Mouse (Mus musculus) spleen, postnatal 4 days (tissue): ENCODE results near the gene Gatd1.
"Not testable (repeated sequence)": the region's sequence is repeated elsewhere in the genome, so short reads cannot be mapped to it uniquely, and the experiment has no call there.

Experiments
- DNase-seq, 2 experiments: peaks; one replicate each; pipeline ENCODE4 v3.0.0; 2022; ENCODE audit warnings: low spot score in 2 of 2

The Gatd1 gene

DNA sequence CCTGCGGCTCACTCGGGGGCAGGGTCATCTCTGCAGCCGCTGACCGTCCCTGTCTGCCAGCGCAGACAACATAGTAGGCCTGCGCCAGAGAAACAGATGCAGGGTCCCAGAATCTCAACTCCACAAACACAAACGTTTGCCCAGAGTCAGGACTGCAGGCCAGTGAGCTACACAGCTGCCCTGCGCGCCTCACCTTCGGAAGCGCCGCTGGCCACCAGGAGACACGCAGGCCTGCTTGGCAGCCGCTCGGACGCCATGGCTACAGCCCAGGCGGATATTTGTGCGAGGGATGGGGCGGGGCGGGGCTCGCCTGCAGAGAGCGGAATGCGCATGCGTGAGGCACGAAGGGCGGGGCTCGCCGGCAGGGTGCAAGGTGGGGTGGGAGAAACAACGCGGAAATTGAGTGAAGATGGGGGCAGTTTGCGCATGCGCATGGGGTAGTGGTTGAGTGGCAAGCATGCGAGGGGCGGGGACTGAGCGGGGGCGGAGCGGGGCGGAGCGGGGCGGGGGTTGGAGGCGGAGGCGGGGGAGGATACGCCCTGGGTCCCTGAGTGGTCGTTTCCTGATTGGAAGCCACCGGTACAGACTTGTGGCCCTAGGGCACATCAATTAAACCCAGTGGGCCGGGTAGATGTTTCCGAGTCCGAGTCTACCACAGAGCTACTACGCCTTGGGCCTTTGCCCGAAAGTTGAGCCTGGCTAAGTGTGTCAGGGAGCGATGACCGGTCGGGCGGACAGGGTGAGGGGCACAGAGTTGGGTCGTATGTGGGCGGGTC lies at the start of gene Gatd1:
TSS of gene Gatd1 (minus strand) at position 328 of the 776 bp plus-strand sequence.
- DNase-seq: peak; percentile 100

DNA sequence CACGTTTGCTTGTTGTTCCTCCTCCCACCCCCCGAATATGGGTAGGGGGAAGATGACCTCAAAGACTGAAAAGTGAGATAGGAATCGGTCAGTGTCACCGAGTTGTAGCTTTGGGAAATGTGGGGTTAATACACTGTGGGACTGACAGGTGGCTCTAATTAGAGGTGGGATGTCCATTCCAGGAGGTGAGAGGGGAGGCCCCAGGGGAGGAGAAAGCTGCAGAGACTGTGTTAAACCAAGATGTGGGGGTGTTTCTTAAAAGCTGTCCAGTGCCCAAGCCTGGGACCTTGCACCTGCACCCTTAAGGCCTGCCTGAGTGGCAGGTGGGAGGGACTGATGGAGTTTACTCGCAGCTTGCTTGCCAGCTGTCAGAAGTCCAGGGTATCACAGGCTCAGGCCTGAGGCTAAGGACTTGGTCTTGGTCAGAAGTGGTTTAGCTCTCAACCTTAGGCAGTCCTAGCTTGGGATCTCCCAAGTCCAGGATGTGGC lies 48.4 kb upstream of the Gatd1 start:
- DNase-seq: no peak

DNA sequence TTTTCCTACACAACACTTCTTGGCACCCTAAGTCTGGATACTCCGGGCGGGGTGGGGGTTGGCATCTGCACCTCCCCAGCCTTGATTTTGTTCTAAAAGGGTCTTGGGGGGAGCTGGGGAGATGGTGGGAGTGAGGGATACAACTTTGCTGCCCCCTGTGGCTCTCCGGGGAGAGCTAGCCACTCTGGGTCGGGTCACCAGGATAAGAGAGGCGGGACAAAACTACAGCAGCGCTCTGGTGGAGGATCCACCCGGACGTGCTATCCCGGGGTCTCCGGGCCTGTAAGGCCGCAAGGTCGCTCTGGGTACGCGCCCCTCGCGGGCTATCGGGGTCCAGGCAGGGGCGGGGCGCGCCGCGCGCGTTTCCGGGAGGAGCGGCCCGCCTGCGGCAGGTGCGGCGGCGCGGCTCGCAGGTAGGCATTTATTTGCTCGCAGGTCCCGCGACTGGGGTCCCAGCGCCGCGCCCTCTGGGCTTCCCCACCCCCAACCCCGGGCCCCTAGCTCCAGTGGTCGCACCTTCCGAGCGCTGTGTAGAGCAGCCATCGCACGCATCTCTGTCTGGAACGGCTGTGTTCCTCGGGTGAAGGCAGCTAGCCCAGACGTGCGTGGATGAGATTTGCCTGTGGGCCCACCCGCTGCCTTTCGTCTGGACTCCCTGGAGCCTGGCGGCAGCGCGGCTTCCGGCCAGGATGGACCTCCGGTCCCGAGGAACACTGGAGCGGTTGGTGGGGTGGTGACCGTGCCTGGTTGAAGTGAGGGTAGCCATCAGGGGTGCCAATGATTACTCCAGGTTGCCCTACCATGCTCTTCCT lies 47.8 kb upstream of the Gatd1 start:
- peak in 1 of 2 experiments; percentile 66 for DNase-seq

DNA sequence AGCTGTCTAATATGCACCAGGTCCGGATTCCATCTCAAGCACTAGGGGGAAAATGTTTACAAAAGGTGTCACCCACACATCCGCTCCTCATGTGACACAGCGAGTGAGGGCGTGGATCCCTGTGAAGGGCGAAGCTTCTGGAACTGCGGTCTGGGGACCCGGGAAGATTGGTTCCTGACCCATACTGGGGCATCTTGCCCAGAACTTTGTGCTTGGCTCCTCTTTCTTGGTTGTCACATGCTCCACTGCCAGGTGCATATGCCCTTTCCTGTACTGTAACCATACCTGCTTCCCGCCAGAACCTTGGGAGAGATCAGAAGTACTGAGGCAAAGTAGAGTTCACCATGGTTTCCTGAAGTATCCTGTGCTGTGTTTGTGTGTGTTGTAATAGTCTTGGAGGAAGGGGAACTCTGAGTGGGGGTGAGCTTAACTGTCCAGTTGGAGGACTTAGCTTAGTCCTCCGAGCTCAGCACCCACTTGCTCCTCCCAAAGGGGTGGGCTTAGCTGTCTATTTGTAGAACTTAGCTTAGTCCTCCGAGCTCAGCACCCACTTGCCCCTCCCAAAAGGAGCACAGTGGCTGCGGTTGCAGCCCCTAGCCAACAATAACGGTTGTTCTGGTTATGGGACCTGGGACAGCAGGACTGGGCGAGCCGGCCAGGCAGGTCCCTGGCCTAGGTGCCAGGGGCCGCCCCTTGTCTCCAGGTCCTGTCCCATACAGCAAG lies 46.6 kb upstream of the Gatd1 start, which contains the start of gene Cracr2b:
TSS of gene Cracr2b (plus strand) at position 704 of the 723 bp plus-strand sequence.
- no peak for DNase-seq

DNA sequence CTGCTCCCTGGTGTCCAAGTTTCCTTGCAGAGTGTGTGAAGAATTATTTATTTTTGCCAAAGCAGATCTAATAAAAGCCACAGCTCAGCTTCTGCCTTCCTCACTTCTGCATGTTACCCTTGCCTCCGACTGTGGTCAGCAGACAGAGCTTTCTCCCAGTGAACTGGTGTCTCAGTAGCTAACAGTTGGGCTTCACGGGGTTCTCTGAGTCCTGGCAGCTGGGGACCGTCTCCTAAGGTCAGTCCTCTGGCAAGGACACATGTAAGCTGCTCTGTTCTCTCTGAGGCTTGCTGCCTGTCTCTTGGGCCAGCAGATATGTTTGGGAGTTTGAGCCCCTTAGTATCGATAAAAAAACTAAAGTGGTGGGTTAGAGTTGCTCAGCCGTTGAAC lies 46.1 kb upstream of the Gatd1 start:
- no peak for DNase-seq

DNA sequence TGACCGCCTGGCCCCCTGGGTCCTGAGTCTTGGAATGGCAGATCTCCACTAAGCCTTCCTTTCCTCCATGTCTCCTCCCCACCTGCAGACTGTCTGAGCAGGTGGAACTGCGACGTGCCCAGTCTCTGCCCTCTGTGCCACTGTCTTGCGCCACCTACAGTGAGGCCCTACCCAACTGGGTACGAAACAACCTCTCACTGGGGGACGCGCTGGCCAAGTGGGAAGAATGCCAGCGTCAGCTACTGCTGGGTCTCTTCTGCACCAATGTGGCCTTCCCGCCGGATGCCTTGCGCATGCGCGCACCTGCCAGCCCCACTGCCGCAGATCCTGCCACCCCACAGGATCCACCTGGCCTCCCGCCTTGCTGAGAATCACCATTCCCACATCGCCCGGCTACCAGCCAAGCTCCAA lies 45.4 kb upstream of the Gatd1 start:
- no peak for DNase-seq

DNA sequence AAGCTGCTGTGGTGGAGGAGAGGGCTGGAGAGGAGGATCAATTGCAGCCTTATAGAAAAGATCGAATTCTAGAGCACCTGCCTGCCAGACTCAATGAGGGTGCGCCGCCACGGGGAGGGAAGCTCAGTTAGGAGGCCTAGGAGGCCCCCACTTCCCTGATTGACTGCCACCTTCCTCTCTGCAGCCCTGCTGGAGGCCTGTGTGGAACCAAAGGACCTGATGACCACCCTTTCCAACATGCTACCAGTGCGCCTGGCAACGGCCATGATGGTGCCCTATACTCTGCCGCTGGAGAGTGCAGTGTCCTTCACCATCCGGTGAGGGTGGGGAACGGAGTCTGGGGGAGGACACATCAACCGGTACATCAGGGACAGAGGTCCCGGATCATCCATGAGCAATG lies 44.7 kb upstream of the Gatd1 start:
- DNase-seq: no peak

DNA sequence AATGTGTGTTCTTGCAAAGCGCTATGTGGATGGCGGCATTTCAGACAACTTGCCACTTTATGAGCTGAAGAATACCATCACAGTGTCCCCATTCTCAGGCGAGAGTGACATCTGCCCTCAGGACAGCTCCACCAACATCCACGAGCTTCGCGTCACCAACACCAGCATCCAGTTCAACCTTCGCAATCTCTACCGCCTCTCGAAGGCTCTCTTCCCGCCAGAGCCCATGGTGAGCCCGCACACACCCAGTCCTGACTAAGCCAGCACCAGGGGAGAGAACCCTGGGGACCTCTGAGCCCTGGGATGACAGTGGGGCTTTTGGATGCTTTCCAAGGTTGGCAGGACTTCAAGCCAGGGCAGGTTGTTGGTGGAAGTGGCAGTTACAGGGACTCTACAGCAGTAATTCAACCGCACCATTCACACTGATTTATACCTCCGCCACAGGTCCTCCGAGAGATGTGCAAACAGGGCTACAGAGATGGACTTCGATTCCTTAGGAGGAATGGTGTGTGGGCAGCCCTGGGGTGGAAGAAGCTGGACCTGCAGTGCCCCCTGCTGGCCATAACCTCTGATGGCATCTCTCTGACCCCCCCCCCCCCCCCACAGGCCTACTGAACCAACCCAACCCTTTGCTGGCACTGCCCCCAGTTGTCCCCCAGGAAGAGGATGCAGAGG lies 44.2 kb upstream of the Gatd1 start:
- peak; percentile 63 to 87 for DNase-seq

DNA sequence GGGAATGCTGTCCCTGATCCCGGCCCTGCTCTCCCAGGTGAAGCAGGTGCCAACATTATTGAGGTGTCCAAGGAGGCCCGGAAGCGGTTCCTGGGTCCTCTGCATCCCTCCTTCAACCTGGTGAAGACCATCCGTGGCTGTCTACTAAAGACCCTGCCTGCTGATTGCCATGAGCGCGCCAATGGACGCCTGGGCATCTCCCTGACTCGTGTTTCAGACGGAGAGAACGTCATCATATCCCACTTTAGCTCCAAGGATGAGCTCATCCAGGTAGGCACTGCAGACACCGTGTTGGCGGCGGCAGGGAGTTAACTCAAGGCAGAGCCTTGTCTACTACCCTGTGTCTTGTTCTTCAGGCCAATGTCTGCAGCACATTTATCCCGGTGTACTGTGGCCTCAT lies 43.3 kb upstream of the Gatd1 start:
- no peak for DNase-seq

DNA sequence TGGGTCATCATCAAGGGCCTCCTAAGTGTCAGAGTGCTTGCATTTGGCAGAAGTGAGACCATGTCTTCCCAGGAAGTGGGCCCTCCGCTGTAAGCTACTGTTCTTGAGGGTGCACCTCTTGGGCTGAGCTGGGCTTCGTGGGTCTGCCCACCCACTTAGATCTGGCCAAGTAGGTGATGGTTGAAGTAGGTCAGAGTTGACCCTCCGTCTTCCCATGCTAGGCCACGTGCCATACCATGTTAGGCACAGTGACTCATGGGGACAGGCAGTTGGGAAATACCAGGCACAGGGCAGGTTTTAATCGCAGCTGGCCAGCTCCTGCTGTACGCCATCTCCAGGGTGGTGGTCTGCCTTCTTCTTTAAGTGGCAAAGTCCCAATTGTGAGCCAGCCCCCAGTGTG lies 42.8 kb upstream of the Gatd1 start:
- no peak for DNase-seq

DNA sequence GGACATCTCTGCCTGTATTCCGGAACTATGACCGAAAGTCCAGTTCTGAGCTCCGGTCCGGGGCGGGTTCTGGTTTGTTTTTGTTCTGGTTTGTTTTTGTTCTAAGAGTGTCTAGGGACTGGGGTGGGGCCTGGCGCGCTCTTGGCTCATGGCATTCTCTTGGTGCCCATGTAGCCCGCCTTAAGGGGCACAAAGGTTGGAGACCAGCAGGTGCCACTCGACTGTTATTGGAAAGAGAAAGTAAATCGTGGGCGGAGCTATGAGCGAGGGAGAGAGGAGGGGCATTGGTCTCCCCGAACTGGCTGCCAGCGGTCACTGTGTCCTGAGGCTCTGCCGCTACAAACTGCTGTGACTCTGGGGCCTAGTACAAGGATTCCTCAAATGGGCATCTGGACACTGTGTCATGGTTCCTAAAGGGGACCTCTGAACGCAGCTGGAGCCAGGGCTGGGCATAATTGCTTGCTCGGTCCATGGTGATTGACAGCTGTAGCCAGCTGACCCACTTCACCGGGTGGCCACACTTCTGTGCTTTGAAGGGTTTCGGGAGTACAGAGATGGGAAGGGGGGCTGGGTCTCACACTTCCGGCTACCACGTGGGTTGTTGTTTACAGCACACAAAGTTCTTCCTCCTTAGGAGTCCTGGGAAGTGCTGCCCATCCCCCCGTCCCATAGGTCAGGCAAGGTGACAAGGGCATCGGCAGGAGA lies 41.8 kb upstream of the Gatd1 start:
- DNase-seq: peak; percentile 68 to 82

DNA sequence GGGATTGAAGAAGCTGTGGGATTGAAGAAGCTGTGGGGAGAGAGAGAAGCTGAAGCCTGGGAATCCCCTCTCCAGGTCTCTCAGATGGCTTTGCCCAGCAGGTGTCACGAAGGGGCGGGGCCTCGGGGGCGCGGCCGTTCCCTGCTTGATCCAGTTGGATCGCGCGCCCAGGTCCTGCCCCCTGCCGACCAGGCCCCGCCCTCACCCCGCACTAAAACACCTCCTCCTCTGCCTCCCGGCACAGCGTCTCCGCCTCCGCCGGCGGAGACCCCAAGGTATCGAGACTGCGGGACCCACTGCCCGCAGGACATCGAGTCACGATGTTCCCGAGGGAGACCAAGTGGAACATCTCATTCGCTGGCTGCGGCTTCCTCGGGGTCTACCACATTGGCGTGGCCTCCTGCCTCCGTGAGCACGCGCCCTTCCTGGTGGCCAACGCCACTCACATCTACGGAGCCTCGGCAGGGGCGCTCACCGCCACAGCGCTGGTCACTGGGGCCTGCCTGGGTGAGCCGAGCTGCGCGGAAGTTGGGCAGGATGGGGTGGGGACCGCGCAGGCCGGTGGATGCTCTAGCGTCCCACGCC lies 41.1 kb upstream of the Gatd1 start, which contains the start of gene Pnpla2:
TSS of gene Pnpla2 (plus strand) at position 232 of the 585 bp plus-strand sequence.
- DNase-seq: peak; percentile 97 to 98

DNA sequence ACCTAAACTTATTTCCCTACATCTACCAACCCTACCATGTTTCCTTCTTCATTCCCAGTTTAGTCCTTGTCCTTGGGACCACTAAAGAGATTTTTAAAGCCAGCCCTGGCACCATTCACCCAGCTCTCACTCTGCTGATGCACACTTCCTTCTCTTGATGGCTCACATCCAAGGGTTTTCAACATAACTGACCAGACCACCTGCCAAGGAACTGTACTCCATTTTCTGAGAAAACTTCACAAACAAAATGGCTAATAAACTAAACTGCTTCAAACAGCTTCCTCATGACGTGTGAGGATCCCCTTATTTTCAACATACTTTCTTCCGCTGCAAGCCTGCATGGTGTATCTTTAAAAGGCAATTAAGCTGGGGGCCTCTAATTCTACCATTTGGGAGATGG lies 39.7 kb upstream of the Gatd1 start:
- no peak for DNase-seq

DNA sequence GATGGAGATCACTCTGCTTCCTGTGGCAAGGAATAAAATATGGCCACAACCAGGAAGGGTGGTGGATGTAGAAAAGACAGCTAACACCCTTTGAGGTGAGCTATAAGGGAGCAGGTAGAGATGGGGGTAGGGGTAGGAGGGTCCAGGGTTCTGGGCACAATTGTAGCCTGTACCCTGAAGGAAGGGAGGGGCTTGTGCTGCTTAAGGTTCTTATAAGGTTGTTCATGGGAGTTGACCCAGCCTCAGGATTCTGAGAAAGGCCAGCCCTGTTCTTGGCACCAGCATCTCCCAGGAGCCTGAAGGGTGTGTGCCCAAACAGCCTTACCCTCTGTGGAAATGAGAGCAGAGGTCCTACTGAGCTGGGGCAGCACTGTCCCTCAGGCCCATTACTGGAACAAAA lies 38.0 kb upstream of the Gatd1 start:
- no peak for DNase-seq

DNA sequence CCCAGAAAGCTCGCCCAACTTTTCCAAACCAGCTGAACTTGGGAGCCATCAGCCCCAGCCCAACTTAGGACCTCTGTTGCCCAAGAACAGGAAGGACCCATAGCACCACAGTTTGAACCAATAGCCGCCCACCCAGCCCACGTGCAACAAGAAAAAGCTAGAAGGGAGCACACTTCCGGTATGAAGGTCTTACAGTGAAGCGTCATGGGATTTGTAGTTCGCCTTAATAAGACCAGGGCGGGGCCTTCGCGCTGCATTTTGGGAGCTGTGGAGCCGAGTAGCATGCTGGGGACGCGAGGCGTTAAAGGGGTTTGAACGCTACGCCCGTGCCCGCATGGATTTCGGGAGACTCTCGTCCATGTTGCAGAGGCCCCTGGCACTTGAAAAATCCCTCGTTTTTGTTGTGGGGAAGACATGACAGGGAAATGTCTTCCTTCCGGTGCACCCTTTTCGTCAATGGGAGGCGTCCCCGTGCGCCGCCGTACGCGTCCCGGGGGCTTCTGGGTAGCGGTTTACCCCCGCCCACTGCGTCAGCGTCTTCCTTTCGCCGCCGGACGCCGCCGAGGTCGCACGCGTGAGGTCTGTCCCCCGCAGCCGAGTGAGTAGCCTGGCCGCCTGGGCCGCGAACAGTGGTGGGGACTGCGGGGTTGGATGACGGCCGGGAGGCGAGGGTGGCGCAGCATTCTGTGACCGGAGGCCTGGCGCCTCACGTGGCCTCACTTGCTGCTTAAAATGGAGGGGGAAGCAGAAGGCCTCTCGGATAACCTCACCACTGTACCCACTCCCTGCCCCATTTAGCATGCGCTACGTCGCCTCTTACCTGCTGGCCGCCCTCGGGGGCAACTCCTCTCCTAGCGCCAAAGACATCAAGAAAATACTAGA lies 33.4 kb upstream of the Gatd1 start, which contains the start of gene Rplp2:
TSS of gene Rplp2 (plus strand) at position 261 of the 882 bp plus-strand sequence.
- DNase-seq: peak; percentile 92 to 95

DNA sequence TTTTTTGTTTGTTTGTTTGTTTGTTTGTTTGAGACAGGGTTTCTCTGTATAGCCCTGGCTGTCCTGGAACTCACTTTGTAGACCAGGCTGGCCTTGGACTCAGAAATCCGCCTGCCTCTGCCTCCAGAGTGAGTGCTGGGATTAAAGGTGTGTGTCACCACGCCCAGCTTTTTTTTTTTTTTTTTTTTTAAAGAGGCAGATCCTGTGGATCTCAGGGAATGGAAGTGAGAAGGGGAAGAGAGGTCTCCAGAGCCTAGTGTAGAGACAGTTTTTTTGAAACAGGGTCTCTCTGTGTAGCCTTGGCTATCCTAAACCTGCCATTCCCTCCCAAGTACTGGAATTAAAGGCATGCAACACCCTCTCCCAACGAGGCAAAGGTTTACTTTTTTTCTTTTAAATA lies 32.4 kb upstream of the Gatd1 start:
- not testable (repeated sequence) for DNase-seq

DNA sequence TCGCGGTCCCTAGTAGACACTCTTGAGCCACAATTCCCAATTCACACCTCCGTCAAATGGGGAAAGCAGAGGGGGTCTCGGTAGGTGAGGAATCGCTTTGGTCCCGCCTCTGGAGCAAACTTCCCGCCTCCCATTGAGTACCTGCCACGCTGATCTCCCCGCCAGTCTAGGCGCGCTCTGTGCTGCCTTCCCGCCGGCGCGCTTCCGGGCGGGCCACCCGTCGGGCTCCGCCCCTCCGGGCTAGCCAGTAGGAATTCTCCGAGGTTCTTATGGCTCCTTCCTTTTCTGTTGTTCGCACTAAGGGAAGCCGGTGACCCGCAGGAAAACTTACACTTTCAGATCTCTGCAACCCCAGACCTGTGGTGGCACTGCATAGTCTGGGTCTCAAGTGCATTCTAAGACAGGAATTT lies 29.9 kb upstream of the Gatd1 start, which contains the start of gene Pidd1:
TSS of gene Pidd1 (minus strand) at position 198 of the 410 bp plus-strand sequence.
- DNase-seq: peak; percentile 78 to 86

DNA sequence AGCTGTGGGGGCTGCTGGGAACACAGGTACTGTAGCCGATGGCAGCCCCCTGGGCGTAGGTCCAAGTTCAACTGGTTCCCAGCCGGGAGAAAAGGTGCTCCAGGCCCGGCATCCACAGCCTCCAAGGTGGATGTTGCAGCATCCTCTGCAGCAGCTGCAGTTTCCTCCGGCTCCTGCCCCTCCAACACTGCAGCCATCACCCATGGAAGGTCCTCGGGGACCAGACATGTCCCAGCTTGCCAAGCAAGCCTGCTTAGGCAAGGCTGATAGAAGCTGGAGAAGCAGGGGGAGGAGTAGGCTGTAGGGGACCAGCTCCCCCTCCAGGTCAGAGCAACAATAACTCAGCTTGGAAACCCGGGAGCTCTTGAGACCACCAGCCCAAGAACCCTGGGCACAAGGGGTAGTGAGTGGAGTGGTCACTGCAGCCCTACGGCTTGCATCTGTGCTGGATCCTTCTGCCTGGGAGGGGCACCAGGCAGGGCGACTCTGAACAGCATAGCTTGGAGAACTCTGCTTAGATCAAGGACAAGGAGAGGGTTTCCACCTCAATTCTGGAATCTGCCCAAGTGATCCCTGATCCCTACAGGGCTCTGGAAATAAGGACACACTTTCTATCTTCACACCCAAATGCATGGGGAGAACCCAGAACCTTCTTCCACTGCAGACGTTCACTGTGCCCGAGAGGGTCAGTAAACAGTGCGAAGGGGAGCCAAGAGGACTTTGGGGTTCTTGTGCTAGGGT lies 29.3 kb upstream of the Gatd1 start:
- peak; percentile 44 to 73 for DNase-seq
